Mouse (Mus musculus): ENCODE measurements around the gene Sowaha.

Gene Sowaha

DNA sequence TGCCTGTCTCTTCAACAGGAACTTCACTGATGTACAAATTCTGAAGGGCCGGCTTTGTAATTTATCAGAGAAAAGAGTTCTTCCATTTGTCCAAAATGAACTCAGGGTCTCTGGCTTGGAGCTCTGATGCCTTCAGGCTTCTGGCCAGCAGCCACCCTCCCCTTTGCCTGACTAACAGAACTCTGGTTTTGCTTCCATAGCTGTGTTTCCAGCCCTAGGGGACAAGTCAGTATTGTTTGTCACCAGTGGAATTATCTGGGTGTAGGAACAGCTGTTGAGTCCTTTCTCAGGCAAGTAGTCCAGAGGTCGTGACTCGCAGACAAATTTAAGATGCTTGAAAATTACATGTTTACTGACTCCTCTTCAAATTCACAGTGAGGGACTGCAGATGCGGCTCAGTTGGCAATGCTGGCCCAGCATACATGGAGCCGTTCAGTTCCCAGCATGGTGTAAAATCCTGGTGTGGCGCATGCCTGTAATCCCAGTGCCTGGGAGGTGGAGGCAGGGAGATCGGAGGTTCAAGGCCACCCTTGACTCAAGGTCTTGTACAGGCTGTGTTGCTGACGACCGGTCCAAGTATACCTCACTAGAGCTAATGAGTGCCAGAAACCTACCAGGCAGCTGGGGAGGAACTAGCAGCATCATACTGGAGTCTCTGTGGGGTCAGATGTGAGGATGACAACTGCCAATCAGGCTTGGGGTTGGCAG, 27.2 kb upstream of the Sowaha start:
- in situ Hi-C loops (cut with MboI; ENCODE audit: unreplicated experiment in 2 of 2) = no loop called here

DNA sequence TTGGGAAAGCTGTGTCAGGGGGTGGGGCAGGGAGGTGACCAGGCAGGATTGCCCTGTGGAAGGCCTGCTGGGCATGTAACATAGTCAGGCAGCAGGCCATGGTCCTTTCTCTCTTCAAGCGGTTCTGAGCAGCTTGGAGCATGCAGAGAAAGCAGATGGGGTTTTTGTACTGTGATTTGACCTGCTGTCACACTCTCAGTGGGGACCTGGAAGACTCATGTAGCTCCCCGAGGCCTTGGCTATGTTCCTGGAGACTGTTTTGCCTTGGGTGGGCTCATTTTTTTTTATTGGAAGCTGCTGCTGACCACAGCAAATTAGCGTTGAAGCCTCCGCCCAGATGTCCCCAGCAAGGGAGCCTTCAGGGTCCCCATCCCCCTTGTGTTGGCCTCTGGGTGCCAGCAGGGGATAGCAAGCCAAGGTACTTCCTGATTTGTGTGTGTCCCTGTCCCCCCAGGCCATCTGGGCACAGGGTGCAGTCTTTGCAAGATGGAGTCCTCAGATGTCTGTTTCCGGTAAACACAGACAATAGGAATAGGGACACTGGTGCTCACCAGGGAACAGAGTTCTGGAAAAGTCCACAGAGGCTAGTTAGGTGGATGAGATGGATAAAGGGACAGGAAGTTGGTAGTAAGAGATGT, 25.1 kb upstream of the Sowaha start:
- in situ Hi-C loops (cut with MboI; ENCODE audit: unreplicated experiment in 2 of 2) = no loop called here

DNA sequence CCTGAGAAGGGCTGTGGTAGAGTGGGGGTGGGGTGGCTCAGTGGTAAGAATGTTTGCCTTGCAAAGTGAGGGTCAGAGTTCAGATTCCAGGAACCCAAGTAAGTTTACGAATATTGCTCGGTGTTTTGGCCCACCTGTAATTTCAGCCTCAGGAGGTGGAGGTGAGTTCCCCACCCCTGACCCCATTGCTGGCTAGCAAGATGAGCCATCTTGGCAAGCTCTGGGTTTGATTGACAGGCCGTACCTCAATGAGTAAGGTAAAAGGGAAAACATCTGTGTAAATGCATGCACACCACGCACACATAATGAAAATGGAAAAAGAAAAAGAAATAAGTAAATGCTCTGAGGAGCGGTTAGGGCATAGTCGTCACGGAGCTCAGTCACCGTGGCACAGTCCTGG, 24.3 kb upstream of the Sowaha start:
- in situ Hi-C loops (cut with MboI; ENCODE audit: unreplicated experiment in 2 of 2) = no loop called here

DNA sequence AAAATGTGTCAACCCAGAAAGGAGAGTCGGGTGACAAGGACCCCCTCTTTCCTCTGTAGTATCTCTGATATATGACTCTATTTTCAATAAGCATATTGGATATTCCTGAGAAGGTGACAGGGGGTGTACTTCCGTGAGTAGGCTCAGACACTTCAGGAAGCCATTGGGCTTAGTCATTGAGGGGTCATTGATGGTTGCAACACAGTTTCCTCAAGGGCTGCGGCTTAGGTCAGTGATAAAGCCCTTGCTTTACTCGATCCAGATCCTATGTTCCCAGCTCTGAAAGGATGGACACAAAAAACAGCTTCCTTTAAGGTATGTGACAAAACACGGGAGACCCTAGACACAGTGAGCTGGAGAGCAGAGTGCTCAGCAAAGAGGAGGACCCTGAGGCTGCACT, 23.7 kb upstream of the Sowaha start:
- in situ Hi-C loops (cut with MboI; ENCODE audit: unreplicated experiment in 2 of 2) = no loop called here

DNA sequence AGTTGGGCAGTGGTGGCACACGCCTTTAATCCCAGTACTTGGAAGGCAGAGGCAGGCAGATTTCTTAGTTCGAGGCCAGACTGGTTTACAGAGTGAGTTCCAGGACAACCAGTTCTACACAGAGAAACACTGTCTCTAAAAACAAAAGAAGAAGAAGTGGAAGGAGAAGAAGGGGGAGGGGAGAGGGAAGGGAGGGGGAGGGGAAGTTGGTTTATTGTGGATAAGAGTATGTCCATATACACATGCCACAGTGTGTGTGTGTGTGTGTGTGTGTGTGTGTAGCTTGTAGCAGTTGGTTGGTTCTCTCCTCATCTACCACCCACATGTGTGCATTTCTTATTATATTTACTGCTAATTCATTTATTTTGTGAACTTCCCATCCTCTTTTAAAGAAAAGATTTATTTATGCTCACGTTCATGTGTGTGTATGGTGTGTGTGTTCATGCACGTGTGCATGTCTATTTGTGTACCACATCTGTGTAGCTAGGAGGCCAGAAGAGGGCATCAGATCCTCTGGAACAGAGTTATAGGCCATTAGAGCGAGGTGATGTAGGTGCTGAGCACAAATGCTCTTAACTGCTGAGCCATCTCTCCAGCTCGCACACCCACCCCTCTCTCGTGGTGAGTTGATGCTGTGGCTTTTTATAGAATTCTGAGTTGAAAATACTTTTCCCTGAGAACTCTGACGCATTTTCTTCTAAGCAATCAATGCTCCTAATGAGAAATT, 22.1 kb upstream of the Sowaha start:
- in situ Hi-C loops (cut with MboI; ENCODE audit: unreplicated experiment in 2 of 2) = no loop called here

DNA sequence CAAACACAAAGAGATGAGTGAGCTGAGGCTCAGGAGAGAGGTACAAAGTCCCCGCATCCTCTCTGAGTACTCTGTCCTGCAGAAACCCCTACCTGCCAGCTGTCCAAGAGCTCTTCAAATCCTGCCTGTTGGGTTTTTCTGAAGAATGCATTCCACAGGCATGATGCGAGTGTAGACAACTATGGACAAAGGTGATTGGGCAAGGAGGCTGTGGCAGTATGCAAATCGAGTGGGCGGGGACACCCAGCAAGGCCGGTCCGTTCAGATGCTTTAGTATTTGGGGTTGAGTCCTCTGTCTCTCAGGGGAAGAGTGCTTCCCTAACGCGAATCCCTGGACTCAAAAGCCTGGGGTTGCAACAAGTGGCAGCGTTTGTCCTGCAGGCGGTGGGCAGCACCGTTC, 20.5 kb upstream of the Sowaha start:
- in situ Hi-C loops (cut with MboI; ENCODE audit: unreplicated experiment in 2 of 2) = no loop called here

DNA sequence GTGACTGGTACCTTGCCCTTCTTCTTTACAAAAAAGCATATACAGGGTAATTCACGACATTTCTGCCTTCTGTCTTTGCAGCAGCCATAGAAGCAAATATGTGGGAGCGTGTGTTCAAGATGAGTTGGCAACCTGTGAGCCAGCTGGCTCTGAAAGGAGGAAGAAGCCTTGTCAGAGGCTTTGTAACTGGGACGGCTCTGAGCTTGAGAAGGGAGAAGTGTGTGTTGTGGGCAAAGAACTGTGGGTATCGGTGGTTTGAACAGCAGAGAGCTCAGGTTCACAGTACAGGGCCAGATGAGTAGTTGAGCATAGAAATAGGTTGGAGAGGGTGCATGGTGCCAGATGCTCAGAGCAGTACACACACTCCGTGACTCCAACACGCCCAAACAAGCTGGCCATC, 16.9 kb upstream of the Sowaha start:
- in situ Hi-C loops (cut with MboI; ENCODE audit: unreplicated experiment in 2 of 2) = no loop called here

DNA sequence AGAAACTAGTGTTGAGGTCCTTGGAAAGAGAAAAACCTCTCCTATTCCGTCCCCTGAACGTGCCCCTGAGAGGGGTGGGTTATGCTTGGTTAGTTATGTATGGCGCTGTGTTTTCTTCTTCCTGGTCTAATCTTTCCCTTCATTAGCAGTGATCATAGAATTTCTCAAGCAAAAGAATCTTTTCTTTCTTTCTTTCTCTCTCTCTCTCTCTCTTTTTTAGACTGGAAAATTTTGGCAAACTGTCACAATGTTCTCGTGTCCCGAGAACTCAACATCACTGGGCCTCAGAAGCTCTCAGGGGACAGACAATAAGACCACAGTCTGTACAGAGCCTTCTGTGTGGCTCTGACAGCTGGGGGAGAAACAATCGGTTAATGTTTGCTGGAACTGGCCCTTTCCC, 15.3 kb upstream of the Sowaha start:
- in situ Hi-C loops (cut with MboI; ENCODE audit: unreplicated experiment in 2 of 2) = no loop called here

DNA sequence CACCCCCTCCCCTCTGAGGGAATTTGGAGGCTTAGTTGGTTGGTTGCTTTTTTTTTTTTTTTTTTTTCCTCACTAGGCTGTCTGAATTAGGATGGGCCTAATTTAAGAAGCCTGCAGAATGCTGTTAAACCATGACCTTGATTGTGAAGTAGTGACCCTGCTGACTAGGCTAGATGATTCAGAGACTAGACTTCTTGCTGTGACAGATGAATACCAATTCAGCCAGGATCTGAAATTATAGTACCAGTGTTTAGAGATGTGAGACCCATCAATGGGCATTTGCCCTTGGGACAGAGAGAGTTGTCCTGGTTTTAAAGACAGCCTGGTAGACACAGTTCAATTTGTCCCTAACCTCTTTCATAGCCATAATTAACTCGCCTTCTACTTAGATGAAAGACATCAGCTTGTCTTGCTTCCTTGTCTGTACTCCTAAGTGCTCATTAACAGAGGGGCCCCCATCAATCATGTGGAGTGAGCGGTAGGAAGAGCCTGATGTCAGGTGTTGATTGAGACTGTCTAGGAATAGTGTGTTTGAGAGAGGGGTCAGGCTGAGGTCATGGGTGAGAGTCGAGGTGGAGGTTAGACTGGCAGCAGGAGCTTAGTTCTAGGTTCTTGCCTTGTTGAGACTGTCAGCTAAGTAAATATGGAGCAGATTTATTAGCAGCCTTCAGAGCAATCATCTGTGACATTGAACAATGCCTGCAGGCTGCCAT, 13.3 kb upstream of the Sowaha start:
- in situ Hi-C loops (cut with MboI; ENCODE audit: unreplicated experiment in 2 of 2) = no loop called here

DNA sequence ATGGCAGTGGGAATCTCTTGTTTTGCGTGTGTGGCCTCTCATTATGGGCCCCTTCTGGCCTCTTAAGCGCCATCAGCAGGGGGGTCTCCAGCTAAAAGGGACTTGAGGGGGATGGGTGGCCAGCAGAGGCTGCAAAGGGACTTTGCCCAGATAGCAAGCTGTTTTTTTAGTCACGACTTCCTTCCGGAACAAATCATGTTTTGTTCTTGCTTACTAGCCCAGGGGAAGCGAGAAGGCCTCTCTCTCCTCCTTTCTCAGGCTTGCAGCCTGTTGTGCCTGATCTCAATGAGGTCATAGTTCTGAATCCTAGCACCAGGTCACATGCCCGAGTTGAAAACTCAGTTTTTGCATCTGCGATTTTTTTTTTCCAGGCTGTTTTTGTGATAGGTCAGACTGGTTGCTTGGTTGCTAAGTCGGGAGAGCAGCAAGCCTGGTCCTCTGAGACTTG, 11.9 kb upstream of the Sowaha start:
- in situ Hi-C loops (cut with MboI; ENCODE audit: unreplicated experiment in 2 of 2) = no loop called here

DNA sequence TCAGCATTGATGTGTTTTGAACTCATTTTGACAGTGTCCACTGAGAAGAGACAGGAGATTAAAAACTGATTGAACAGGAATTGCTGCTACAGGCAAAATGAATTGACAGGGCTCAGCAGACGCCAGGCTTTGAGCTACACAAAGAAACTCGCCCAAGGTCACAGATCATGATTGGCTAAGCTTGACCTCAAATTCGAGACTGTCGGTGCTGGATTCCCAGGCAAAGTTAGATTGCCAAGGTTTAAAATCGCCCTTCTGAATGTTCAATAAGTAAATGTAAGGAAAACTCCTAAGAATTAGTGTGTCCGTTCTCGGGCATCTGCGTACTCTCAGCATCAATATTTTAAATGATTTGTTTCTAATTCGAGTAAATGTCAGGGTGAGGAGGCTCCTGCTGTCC, 9.3 kb upstream of the Sowaha start:
- in situ Hi-C loops (cut with MboI; ENCODE audit: unreplicated experiment in 2 of 2) = no loop called here

DNA sequence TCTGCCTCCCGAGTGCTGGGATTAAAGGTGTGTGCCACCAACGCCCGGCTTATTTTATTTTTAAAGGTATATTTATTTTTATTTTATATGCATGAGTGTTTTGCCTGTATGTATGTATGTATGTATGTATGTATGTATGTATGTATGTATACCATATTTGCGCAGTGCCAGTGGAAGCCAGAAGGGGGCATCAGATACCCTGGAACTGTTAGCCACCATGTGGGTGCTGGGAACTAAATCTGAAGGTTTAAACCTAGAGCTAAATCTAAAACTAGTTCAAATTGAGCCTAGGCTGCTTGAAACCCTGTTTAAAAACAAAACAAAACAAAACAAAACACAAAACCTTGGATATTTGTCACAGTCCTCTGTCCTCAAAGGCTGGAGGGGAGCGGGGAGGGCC, 8.9 kb upstream of the Sowaha start:
- in situ Hi-C loops (cut with MboI; ENCODE audit: unreplicated experiment in 2 of 2) = no loop called here

DNA sequence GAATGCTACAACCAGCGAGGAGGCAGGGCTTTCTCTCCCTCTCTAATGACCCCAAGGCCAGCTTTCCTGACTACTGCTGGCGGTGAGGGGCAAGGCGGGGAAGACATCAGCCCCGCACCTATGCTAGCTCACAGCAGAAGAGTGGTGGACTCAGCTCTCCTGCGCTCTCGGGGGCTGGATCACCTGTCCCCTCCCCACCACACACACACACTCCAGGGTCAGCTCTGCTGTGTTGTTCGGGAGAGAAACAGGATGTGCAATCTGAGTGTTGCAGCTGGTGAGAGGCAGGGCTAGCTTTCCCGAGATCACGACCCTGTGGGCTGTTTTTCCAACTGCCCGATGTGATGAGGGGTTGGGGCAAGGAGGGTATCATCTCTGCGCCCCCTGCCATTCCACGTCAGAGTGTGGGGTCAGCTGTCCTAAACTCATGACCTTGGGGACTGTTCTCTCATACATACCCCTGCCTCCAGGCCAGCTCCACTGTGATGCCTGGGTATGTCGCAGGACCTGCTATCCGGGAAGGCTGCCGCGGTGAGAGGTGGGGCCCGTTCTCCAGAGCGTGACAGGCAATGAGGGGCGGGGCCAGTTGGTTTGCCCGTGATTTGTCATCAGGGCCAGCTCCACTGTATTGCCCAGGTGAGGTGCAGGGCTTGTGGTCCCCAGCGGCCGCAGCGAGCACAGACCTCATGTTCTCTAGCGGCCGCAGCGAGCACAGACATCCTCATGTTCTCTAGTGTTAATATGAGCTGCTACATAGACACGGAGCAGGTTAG, 6.9 kb upstream of the Sowaha start:
- in situ Hi-C loops (cut with MboI; ENCODE audit: unreplicated experiment in 2 of 2) = no loop called here

DNA sequence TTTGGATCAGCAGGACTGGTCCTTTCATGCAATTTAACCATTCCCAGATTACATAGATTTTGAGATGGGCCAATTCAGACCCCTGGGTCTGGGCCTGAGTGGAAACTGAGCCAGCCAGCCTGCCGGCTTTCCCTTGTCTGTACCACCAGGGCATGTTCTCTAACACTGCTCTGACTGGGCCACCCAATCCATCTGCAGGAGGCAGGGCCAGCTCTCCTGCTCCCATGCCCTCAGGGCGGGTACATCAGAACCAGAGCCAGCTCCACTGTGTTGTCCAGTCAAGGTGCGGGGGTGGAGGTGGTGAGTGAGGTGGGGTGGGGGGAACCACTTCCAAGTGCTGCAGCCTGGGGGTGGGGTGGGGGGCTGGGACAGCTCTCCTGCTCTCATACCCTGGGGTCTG, 6.3 kb upstream of the Sowaha start:
- in situ Hi-C loops (cut with MboI; ENCODE audit: unreplicated experiment in 2 of 2) = no loop called here

DNA sequence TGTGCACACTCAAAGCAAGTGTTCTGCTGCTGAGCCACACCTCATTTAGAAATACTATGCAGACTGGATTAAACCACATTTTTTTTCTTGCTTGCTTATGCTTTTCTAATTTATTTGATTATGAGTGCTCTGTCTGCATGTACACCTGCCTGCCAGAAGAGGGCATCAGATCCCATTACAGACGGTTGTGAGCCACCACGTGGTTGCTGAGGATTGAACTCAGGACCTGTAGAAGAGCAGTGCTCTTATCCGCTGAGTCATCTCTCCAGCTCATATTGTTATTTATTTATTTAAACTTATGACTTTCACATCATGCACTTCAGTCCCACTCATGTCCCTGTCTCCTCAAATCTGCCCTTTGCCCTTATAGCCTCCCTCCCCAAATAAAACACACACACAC, 5.6 kb upstream of the Sowaha start:
- in situ Hi-C loops (cut with MboI; ENCODE audit: unreplicated experiment in 2 of 2) = no loop called here

DNA sequence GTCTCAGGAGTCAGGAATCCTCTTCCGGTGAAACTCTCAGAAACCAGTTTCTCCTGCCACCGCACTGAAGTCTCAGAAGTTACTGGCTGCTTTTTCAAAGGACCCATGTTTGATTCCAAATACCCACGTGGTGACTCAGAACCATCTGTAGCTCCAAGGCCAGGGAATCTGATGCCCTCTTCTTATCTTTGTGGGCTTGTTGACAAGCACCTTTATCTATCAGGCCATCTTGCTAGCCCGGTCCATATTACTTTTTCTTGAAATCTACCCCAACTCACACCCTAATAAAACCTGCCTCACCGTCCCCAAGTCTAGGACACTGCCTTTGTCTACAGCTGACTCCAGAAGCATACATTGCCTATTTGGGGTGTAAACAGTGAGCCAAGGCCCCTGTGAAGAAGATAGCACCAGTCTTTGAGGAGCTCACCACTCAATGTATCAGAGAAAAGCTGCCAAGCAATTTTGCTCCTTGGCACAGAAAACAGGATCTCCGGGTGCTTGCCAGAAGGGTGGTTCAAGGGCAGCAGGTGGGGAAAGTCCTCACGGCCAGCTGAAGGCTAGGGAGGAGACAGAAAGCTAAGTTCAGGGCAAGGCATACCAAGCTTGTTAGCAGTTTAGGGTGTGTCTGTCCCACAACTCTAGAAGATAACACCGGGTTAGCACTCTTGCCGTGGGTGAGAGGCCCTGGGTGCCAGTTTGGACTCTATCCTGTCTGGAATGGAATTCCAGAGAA, 3.3 kb upstream of the Sowaha start:
- in situ Hi-C loops (cut with MboI; ENCODE audit: unreplicated experiment in 2 of 2) = no loop called here

DNA sequence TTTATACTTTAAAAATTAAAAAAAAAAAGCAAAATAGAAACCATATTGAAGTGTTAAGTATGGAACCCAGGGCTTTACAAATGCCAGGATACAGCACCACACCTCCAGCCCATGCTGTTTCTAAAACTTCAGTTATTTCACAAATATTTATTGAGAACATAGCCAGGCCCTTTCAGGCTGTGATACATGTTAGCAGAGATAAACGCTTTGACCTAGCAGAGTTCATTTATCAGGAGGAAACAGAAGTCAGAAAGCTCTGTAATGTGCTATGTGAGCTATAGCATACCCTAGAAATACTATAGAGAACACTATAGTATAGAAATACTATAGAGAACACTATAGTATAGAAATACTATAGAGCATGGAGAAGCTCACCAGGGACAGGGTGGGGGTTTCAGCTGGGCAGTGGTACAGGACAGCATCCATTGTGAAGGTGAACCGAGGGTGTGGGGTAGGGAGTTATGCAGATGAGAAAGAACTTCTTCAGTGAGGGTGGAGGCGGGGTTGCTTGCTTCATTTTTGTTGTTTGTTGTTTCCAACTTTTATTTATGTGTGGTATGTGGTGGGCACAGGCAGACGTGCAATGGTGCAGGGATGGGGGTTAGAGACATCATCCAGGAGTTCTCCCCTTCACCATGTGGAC, 1.1 kb upstream of the Sowaha start:
- in situ Hi-C loops (cut with MboI; ENCODE audit: unreplicated experiment in 2 of 2) = no loop called here

DNA sequence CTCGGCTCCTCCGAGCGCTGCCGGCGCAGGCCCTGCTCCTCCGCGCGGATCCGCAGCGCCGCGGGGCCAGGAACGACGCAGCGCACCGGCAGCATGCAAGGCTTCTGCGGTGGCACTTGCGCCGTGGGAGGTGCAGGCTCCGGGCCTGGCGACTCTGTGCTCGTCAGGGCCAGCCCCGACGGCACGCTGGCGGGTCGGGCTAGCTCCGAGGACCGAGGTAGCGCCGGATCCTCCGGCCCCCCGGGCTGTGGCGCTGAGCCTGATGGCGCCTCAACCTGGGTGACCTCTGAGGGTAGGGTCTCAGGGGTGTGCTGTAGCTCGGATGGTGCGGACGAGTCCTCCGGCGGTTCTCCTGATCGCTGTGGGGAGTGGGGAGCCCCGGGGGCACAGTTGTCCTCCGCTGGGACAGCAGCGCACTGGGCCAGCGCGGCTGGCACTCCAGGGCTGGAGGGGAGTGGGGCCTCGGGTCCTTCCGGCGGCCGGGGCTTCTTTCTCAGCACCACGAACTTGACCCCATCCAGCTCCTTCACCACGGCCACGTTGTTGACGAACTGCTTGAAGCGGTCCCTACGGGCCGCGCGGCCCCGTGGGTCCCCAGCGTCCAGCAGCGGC, 797 bp downstream of the Sowaha start:
- in situ Hi-C loops (cut with MboI; ENCODE audit: unreplicated experiment in 2 of 2) = no loop called here
